Comparison of ENCODE assay signal across 34 mouse cellular contexts in genomic region chr5:103702527-103702926, GRCm38 (mm10). TPM values are rescaled to one million over a fixed set of nuclear protein-coding genes. Genes with fewer than 3 reads are reported as not detected.
DNase-seq lines count a peak whose midpoint lies in the region; ATAC-seq and TF ChIP-seq lines count a peak whose summit lies in the region.
"Had no signal": no experiment of that assay in that cellular context is flagged by ENCODE, and none has a peak within 500 bp of the region (broad histone marks: within the 10 kb centered on the region; RNA-seq: fewer than 3 reads in every experiment).

No protein-coding gene starts in this region.

- WGBS in spleen, adult 2 months: 25% methylated on average over 6 of the region's 6 CpGs
- 83% methylated on average over 6 of the region's 6 CpGs for WGBS in hindbrain, embryonic 10.5 days

- peak overlapping the region; percentile 57 for H3K27ac ChIP-seq in spleen, adult 2 months (ENCODE audit: insufficient read depth, low read length)
- H3K27ac ChIP-seq in MEL (ENCODE audit: control insufficient read depth, low read depth, low read length): no peak overlapping the region
- no peak overlapping the region for H3K27ac ChIP-seq in hindbrain, embryonic 10.5 days
- H3K27ac ChIP-seq: embryonic facial prominence, embryonic 13.5 days; forebrain, embryonic 10.5 days; forebrain, embryonic 15.5 days; hindbrain, embryonic 15.5 days; kidney, embryonic 15.5 days; left cerebral cortex, adult 2 months; limb, embryonic 12.5 days; midbrain, embryonic 15.5 days; neural tube, embryonic 15.5 days had no signal

- no peak for TF ChIP-seq POLR2A in spleen, adult 2 months (IDR thresholded peaks at IDR 0.05; ENCODE audit: low read depth, low read length)
- TF ChIP-seq POLR2A in MEL (IDR thresholded peaks at IDR 0.05; ENCODE audit: control insufficient read depth in 1 of 2, insufficient read depth in 1 of 2, low read depth in 1 of 2, low read length in 2 of 2, poor library complexity in 1 of 2): no peak

- H3K9ac ChIP-seq in MEL (ENCODE audit: control insufficient read depth, low read depth, low read length, poor library complexity, severe bottlenecking): no peak overlapping the region
- H3K9ac ChIP-seq: embryonic facial prominence, embryonic 13.5 days; forebrain, embryonic 15.5 days; hindbrain, embryonic 15.5 days; kidney, embryonic 15.5 days; limb, embryonic 12.5 days; liver, postnatal 0 days; midbrain, embryonic 15.5 days; neural tube, embryonic 15.5 days had no signal

- peak; percentile 78 for ATAC-seq in megakaryocyte, adult 5-6 weeks (ENCODE audit: poor library complexity, severe bottlenecking)
- ATAC-seq: activated CD4-positive, CD25-positive, alpha-beta regulatory T cell, adult 4 months; forebrain, embryonic 15.5 days; inflammation-experienced regulatory T-cells, adult 6 months; liver, postnatal 0 days; midbrain, embryonic 15.5 days had no signal

- no peaks in the 10 kb centered on the region for H3K9me3 ChIP-seq in MEL (replicated peaks; ENCODE audit: insufficient read depth, low read length)
- no peaks in the 10 kb centered on the region for H3K9me3 ChIP-seq in hindbrain, embryonic 10.5 days
- H3K9me3 ChIP-seq: embryonic facial prominence, embryonic 13.5 days; forebrain, embryonic 10.5 days; forebrain, embryonic 15.5 days; hindbrain, embryonic 15.5 days; kidney, embryonic 15.5 days; limb, embryonic 12.5 days; midbrain, embryonic 15.5 days; neural tube, embryonic 15.5 days had no signal

- no peak overlapping the region for H3K4me3 ChIP-seq in spleen, adult 2 months (ENCODE audit: extremely low read depth, insufficient read depth, insufficient read length)
- H3K4me3 ChIP-seq in MEL (ENCODE audit: control insufficient read depth in 1 of 2, insufficient read depth in 1 of 2, low read depth in 2 of 2, low read length in 2 of 2): no peak overlapping the region
- no peak overlapping the region for H3K4me3 ChIP-seq in hindbrain, embryonic 10.5 days
- H3K4me3 ChIP-seq: embryonic facial prominence, embryonic 13.5 days; forebrain, embryonic 10.5 days; forebrain, embryonic 15.5 days; hindbrain, embryonic 15.5 days; kidney, embryonic 15.5 days; left cerebral cortex, adult 2 months; limb, embryonic 12.5 days; midbrain, embryonic 15.5 days; neural tube, embryonic 15.5 days had no signal

- peaks cover 14% of the 10 kb centered on the region for H3K4me1 ChIP-seq in spleen, adult 2 months (ENCODE audit: control insufficient read depth, insufficient read depth, insufficient read length)
- peaks cover 0 to 8% of the 10 kb centered on the region in 2 experiments; a peak in 2 of 4 replicates for H3K4me1 ChIP-seq in MEL (ENCODE audit: control insufficient read depth in 1 of 2, insufficient read depth in 2 of 2, low read length in 2 of 2)
- peaks cover 3% of the 10 kb centered on the region for H3K4me1 ChIP-seq in hindbrain, embryonic 10.5 days (replicated peaks)
- H3K4me1 ChIP-seq: forebrain, embryonic 15.5 days; hindbrain, embryonic 15.5 days; limb, embryonic 12.5 days had no signal

- TF ChIP-seq EP300 in MEL (IDR thresholded peaks at IDR 0.05; ENCODE audit: low read depth in 1 of 2, low read length in 2 of 2): no peak

- no peak for TF ChIP-seq CTCF in spleen, adult 2 months (IDR thresholded peaks at IDR 0.05; ENCODE audit: extremely low read depth, insufficient read depth, insufficient read length, insufficient replicate concordance)
- no peak for TF ChIP-seq CTCF in MEL (IDR thresholded peaks at IDR 0.05 in 2 of 3, conservative IDR thresholded peaks at IDR 0.05 in 1 of 3; ENCODE audit: control insufficient read depth in 1 of 3, insufficient read depth in 1 of 3, low read depth in 2 of 3, low read length in 3 of 3, poor library complexity in 1 of 3, severe bottlenecking in 1 of 3)

- TF ChIP-seq RAD21 in MEL (IDR thresholded peaks at IDR 0.05; ENCODE audit: low read depth, low read length): no peak

- no peak for DNase-seq in spleen, adult 2 months (ENCODE audit: low read depth in 1 of 2, low spot score in 2 of 2)
- no peak for DNase-seq in spleen, postnatal 14 days (ENCODE audit: low spot score in 2 of 2)
- peak; percentile 58 for DNase-seq in MEL (ENCODE audit: low read depth, low spot score)
- DNase-seq in layer of hippocampus, postnatal 14 days (ENCODE audit: low spot score in 2 of 2): no peak
- no peak for DNase-seq in hindbrain, embryonic 10.5 days (ENCODE audit: low spot score)
- no peak for DNase-seq in frontal cortex, postnatal 10 days (ENCODE audit: low spot score in 2 of 2)
- DNase-seq: adrenal gland, adult 2 months; adrenal gland, postnatal 36 days; cerebellum, adult 9-11 months; gastrocnemius, postnatal 14 days; heart, adult 18-20 months; heart, postnatal 36 days; kidney, adult 11 months; kidney, postnatal 25 days; liver, postnatal 0 days; lung, postnatal 36 days had no signal

- no peaks in the 10 kb centered on the region for H3K79me2 ChIP-seq in MEL (ENCODE audit: control insufficient read depth, insufficient read depth, low read length, poor library complexity)

- H3K27me3 ChIP-seq in spleen, adult 2 months (ENCODE audit: control insufficient read depth, insufficient read depth, low read length): no peaks in the 10 kb centered on the region
- peaks cover 0 to 2% of the 10 kb centered on the region in 2 experiments; a peak in 1 of 4 replicates for H3K27me3 ChIP-seq in MEL (ENCODE audit: control insufficient read depth in 1 of 2, insufficient read depth in 2 of 2, low read length in 2 of 2)
- H3K27me3 ChIP-seq in hindbrain, embryonic 10.5 days (ENCODE audit: insufficient read depth, poor library complexity, severe bottlenecking): no peaks in the 10 kb centered on the region
- H3K27me3 ChIP-seq: embryonic facial prominence, embryonic 13.5 days; forebrain, embryonic 15.5 days; hindbrain, embryonic 15.5 days; kidney, embryonic 15.5 days; midbrain, embryonic 15.5 days; neural tube, embryonic 15.5 days had no signal

- H3K36me3 ChIP-seq in spleen, adult 2 months (ENCODE audit: control insufficient read depth, insufficient read depth, low read length): no peaks in the 10 kb centered on the region
- H3K36me3 ChIP-seq in MEL (ENCODE audit: control insufficient read depth in 1 of 2, insufficient read depth in 2 of 2, low read length in 2 of 2): no peaks in the 10 kb centered on the region; a peak in 1 of 4 replicates
- no peaks in the 10 kb centered on the region for H3K36me3 ChIP-seq in hindbrain, embryonic 10.5 days
- H3K36me3 ChIP-seq: embryonic facial prominence, embryonic 13.5 days; forebrain, embryonic 10.5 days; forebrain, embryonic 15.5 days; hindbrain, embryonic 15.5 days; kidney, embryonic 15.5 days; limb, embryonic 12.5 days; midbrain, embryonic 15.5 days; neural tube, embryonic 15.5 days had no signal

TF ChIP-seq in MEL, 35 proteins besides CTCF, POLR2A, EP300 and RAD21:
- TF ChIP-seq TAL1 (IDR thresholded peaks at IDR 0.05; ENCODE audit: low read length) (no peak), ZNF384 (IDR thresholded peaks at IDR 0.05; ENCODE audit: low read depth, low read length) (no peak), POLR2AphosphoS5 (IDR thresholded peaks at IDR 0.05; ENCODE audit: borderline replicate concordance, low read depth, low read length) (no peak), KAT2A (conservative IDR thresholded peaks at IDR 0.05; ENCODE audit: low read depth, low read length) (no peak)
TF ChIP-seq in MEL: peak in this region for 0.

RNA-seq across cellular contexts. Expression of gene Aff1, which starts 10.4 kb away (rescaled TPM):
- 15.2 and 16.2 TPM in 2 replicates for polyA plus RNA-seq in spleen, adult 2 months (2012; rRNA removed)
- 5.4 and 7.8 TPM in 2 replicates for total RNA-seq in MEL (2012; rRNA removed)
- 10 to 100 TPM in 1 of 2 experiments, not detected in 1; 13.4 TPM for polyA plus RNA-seq in MEL (2012; ENCODE audit: insufficient read depth in 1 of 2, insufficient read length in 2 of 2, low read depth in 1 of 2, low replicate concordance in 2 of 2, missing spikeins in 1 of 2)
- total RNA-seq in megakaryocyte, adult 5-6 weeks (2015): 45.0 and 51.0 TPM in 2 replicates
- total RNA-seq in megakaryocyte, adult 5-6 weeks (2017): 16.3 and 29.0 TPM in 2 replicates
- 10 to 100 TPM; 13.1 to 14.0 TPM for total RNA-seq in layer of hippocampus, postnatal 14 days (2021)
- polyA plus RNA-seq in hindbrain, embryonic 10.5 days (2016; fragmentation: Nextera tagmentation; extraction: Ambion mirVana): 5.7 and 6.5 TPM in 2 replicates

RNA-seq across cellular contexts. Expression of gene 1700016H13Rik, which starts 46.7 kb away (rescaled TPM):
- not detected in 2 replicates for polyA plus RNA-seq in spleen, adult 2 months (2012; rRNA removed)
- total RNA-seq in MEL (2012; rRNA removed): 0.16 and 0.23 TPM in 2 replicates
- polyA plus RNA-seq in MEL (2012; ENCODE audit: insufficient read depth in 1 of 2, insufficient read length in 2 of 2, low read depth in 1 of 2, low replicate concordance in 2 of 2, missing spikeins in 1 of 2): under 1 TPM in 1 of 2 experiments, not detected in 1; 0.40 TPM
- not detected in 2 replicates for total RNA-seq in megakaryocyte, adult 5-6 weeks (2015)
- total RNA-seq in megakaryocyte, adult 5-6 weeks (2017): not detected in 2 replicates
- total RNA-seq in layer of hippocampus, postnatal 14 days (2021): not detected
- 0.40 and 0.64 TPM in 2 replicates for polyA plus RNA-seq in hindbrain, embryonic 10.5 days (2016; fragmentation: Nextera tagmentation; extraction: Ambion mirVana)
- total RNA-seq: adrenal gland, adult 2 months; adrenal gland, postnatal 36 days; heart, adult 18-20 months; heart, postnatal 36 days; layer of hippocampus, adult 18-20 months; layer of hippocampus, postnatal 10 days; left cerebral cortex, adult 2 months; left cerebral cortex, postnatal 25 days; liver, adult 2 months had no signal
- polyA plus RNA-seq: activated CD4-positive, CD25-positive, alpha-beta regulatory T cell, adult 4 months; adrenal gland, adult 2 months; C2C12; heart, embryonic 11.5 days; inflammation-experienced regulatory T-cells, adult 6 months; kidney, embryonic 15.5 days; liver, adult 2 months; liver, postnatal 0 days had no signal
